15 mouse cellular contexts compared by ENCODE assay signal in the genomic region with DNA sequence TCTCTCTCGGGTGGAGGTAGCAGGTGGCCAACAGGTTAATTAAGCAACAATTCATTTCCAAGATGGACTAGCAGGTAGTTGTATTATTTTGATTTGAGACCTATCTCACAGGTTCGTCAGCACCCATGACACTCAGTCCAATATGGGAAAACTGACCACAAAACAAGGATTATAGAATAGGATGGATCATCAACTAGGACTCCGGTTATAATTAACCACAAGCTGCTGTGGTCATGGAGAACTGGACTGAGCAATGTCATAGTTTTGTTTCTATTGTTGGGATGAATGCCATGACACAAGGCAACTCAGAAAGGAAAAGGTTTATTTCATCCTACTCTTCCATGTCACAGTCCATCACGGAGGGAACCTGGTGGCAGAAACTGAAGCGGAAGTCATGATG.
"Had no signal": no experiment of that assay in that cellular context is flagged by ENCODE, and none has a peak within 500 bp of the region (broad histone marks: within the 10 kb centered on the region; RNA-seq: fewer than 3 reads in every experiment).

No protein-coding gene starts in this region.

- H3K4me3 ChIP-seq: lung, embryonic 15.5 days; megakaryocyte, embryonic 14.5 days; midbrain, embryonic 13.5 days; midbrain, embryonic 15.5 days; neural tube, embryonic 12.5 days; stomach, embryonic 15.5 days had no signal

- H3K4me2 ChIP-seq: lung, embryonic 15.5 days; midbrain, embryonic 11.5 days; midbrain, embryonic 13.5 days; midbrain, embryonic 15.5 days; neural tube, embryonic 12.5 days; stomach, embryonic 15.5 days had no signal

- H3K27ac ChIP-seq: lung, embryonic 15.5 days; macrophage; midbrain, embryonic 13.5 days; midbrain, embryonic 15.5 days; neural tube, embryonic 12.5 days; stomach, embryonic 15.5 days; stomach, postnatal 0 days had no signal

- H3K9ac ChIP-seq: lung, embryonic 15.5 days; midbrain, embryonic 13.5 days; midbrain, embryonic 15.5 days; neural tube, embryonic 12.5 days; stomach, embryonic 15.5 days had no signal

- H3K36me3 ChIP-seq: lung, embryonic 15.5 days; midbrain, embryonic 13.5 days; midbrain, embryonic 15.5 days; neural tube, embryonic 12.5 days; stomach, embryonic 15.5 days had no signal

- DNase-seq: lung, postnatal 14 days; lung, postnatal 36 days; right cerebral cortex, postnatal 14 days; thymus, adult 2 months; thymus, postnatal 25 days; thymus, postnatal 4 days had no signal

- H3K4me1 ChIP-seq: lung, embryonic 15.5 days; midbrain, embryonic 15.5 days; stomach, embryonic 15.5 days had no signal

- H3K9me3 ChIP-seq: lung, embryonic 15.5 days; megakaryocyte, embryonic 14.5 days; midbrain, embryonic 13.5 days; midbrain, embryonic 15.5 days; neural tube, embryonic 12.5 days; stomach, embryonic 15.5 days had no signal

- H3K27me3 ChIP-seq: lung, embryonic 15.5 days; megakaryocyte, embryonic 14.5 days; midbrain, embryonic 13.5 days; midbrain, embryonic 15.5 days; neural tube, embryonic 12.5 days; stomach, embryonic 15.5 days had no signal

- ATAC-seq: midbrain, embryonic 13.5 days; midbrain, embryonic 15.5 days had no signal
